Mouse (Mus musculus) megakaryocyte, embryonic 14.5 days (primary cell): Measurements from ENCODE around the gene Gtse1.

Experiments used
- FLI1 ChIP-seq: IDR thresholded peaks from 2 replicates; pipeline ENCODE4 v1.6.1; 2012; ENCODE audit warnings: low read length, inconsistent platforms, mixed read lengths
- GATA1 ChIP-seq: IDR thresholded peaks from 3 replicates; pipeline ENCODE4 v1.6.1; 2012; ENCODE audit warnings: mixed read lengths, low read length, inconsistent platforms, borderline replicate concordance

DNA sequence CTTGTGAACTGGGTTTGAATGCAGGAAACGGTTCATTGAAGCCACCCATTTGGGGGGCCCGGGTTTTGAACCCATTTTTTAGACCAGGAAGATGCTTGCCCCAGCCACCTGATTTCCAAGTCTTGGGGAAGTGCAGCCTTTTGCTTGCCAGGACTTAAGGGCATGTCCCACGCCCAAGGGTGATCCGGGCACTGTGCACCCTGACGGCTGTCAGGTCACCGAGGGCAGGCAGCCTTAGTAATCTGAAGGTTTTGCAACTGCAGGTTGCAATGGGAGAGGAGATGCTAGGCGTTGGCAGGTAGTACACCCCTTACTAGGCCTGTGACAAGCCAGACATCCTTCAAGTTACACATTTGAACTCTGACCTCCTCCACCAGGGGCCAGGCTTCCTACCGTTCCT lies 26.9 kb upstream of the Gtse1 start:
- TF ChIP-seq GATA1: no peak
- TF ChIP-seq FLI1: no peak
